Mouse (Mus musculus): ENCODE data around the gene Ccdc42. TPM values are rescaled to one million over a fixed set of nuclear protein-coding genes. Genes with fewer than 3 reads are reported as not detected.

Ccdc42 gene
- polyA plus RNA-seq, 1 experiment from 2014 or later: 0.39 TPM

- Histone ChIP-seq H3K4me1 (ENCODE audit: control insufficient read depth, insufficient read depth, low read length) (peaks cover 4% of the 10 kb centered on the region; the same call in 1 of the 2 replicates), H3K36me3 (ENCODE audit: control insufficient read depth, insufficient read depth, low read length) (no peaks in the 10 kb centered on the region), H3K4me3 (ENCODE audit: low read depth, low read length) (no peak within 1 kb of the TSS), H3K27ac (ENCODE audit: low read depth, low read length) (no peak within 1 kb of the TSS), H3K27me3 (replicated peaks; ENCODE audit: control insufficient read depth, insufficient read depth, low read length) (0 out of 2 replicates have a peak, but pooled peaks cover 2% of the 10 kb centered on the region), H3K9ac (ENCODE audit: low read length) (no peak within 1 kb of the TSS), H3K4me2 (ENCODE audit: low read length) (peak within 1 kb of the TSS; percentile 23; the same call in 1 of the 2 replicates), H3K9me3 (replicated peaks; ENCODE audit: control insufficient read depth, low read length) (no peaks in the 10 kb centered on the region)
- DNase-seq (ENCODE audit: low spot score): no peak
- no peak for ATAC-seq
- 6% methylated on average over 37 of the region's 37 CpGs for WGBS
Observed at GRCm38 (mm10) chr11:68555918-68556584, 30.8 kb upstream of the Ccdc42 start, which contains the start of gene Mfsd6l. Gene Mfsd6l, plus strand, starts transcription at chr11:68556186.

- Histone ChIP-seq H3K9me3 (replicated peaks; ENCODE audit: control insufficient read depth, low read length) (no peaks in the 10 kb centered on the region), H3K4me1 (ENCODE audit: control insufficient read depth, insufficient read depth, low read length) (peaks cover 4% of the 10 kb centered on the region; the same call in 1 of the 2 replicates), H3K4me3 (ENCODE audit: low read depth, low read length) (no peak overlapping the region), H3K27me3 (replicated peaks; ENCODE audit: control insufficient read depth, insufficient read depth, low read length) (0 out of 2 replicates have a peak, but pooled peaks cover 2% of the 10 kb centered on the region), H3K4me2 (ENCODE audit: low read length) (no peak overlapping the region), H3K36me3 (ENCODE audit: control insufficient read depth, insufficient read depth, low read length) (no peaks in the 10 kb centered on the region), H3K9ac (ENCODE audit: low read length) (no peak overlapping the region), H3K27ac (ENCODE audit: low read depth, low read length) (no peak overlapping the region)
- ATAC-seq (no peak), DNase-seq (ENCODE audit: low spot score) (no peak)
- WGBS: 36% methylated on average over 1 of the region's 1 CpGs
Observed at GRCm38 (mm10) chr11:68559546-68559945, 27.3 kb upstream of the Ccdc42 start.

- no peak overlapping the region for H3K27ac ChIP-seq (ENCODE audit: low read depth, low read length)
- H3K4me2 ChIP-seq (ENCODE audit: low read length): no peak overlapping the region
- no peak for ATAC-seq
- no peaks in the 10 kb centered on the region for H3K4me1 ChIP-seq (ENCODE audit: control insufficient read depth, insufficient read depth, low read length)
- H3K27me3 ChIP-seq (replicated peaks; ENCODE audit: control insufficient read depth, insufficient read depth, low read length): no peaks in the 10 kb centered on the region
- no peak overlapping the region for H3K9ac ChIP-seq (ENCODE audit: low read length)
- 76% methylated on average over 11 of the region's 11 CpGs for WGBS
- no peak for DNase-seq (ENCODE audit: low spot score)
- H3K9me3 ChIP-seq (replicated peaks; ENCODE audit: control insufficient read depth, low read length): no peaks in the 10 kb centered on the region
- H3K36me3 ChIP-seq (ENCODE audit: control insufficient read depth, insufficient read depth, low read length): no peaks in the 10 kb centered on the region
- no peak overlapping the region for H3K4me3 ChIP-seq (ENCODE audit: low read depth, low read length)
Observed at GRCm38 (mm10) chr11:68561957-68562950, 24.6 kb upstream of the Ccdc42 start.

GRCm38 (mm10) chr11:68564356-68565031, 22.3 kb upstream of the Ccdc42 start:
- Histone ChIP-seq H3K4me1 (ENCODE audit: control insufficient read depth, insufficient read depth, low read length) (no peaks in the 10 kb centered on the region), H3K27ac (ENCODE audit: low read depth, low read length) (no peak overlapping the region), H3K27me3 (replicated peaks; ENCODE audit: control insufficient read depth, insufficient read depth, low read length) (no peaks in the 10 kb centered on the region), H3K36me3 (ENCODE audit: control insufficient read depth, insufficient read depth, low read length) (no peaks in the 10 kb centered on the region), H3K4me3 (ENCODE audit: low read depth, low read length) (no peak overlapping the region), H3K9me3 (replicated peaks; ENCODE audit: control insufficient read depth, low read length) (no peaks in the 10 kb centered on the region), H3K9ac (ENCODE audit: low read length) (no peak overlapping the region), H3K4me2 (ENCODE audit: low read length) (no peak overlapping the region)
- DNase-seq (ENCODE audit: low spot score): no peak
- WGBS: 78% methylated on average over 13 of the region's 13 CpGs
- no peak for ATAC-seq

GRCm38 (mm10) chr11:68565032-68565429, 21.8 kb upstream of the Ccdc42 start:
- Histone ChIP-seq H3K9ac (ENCODE audit: low read length) (no peak overlapping the region), H3K36me3 (ENCODE audit: control insufficient read depth, insufficient read depth, low read length) (no peaks in the 10 kb centered on the region), H3K9me3 (replicated peaks; ENCODE audit: control insufficient read depth, low read length) (no peaks in the 10 kb centered on the region), H3K4me3 (ENCODE audit: low read depth, low read length) (no peak overlapping the region), H3K4me2 (ENCODE audit: low read length) (no peak overlapping the region), H3K27me3 (replicated peaks; ENCODE audit: control insufficient read depth, insufficient read depth, low read length) (no peaks in the 10 kb centered on the region), H3K27ac (ENCODE audit: low read depth, low read length) (no peak overlapping the region), H3K4me1 (ENCODE audit: control insufficient read depth, insufficient read depth, low read length) (no peaks in the 10 kb centered on the region)
- no peak for DNase-seq (ENCODE audit: low spot score)
- 87% methylated on average over 3 of the region's 3 CpGs for WGBS
- no peak for ATAC-seq

- H3K9ac ChIP-seq (ENCODE audit: low read length): peak overlapping the region; percentile 55
- no peaks in the 10 kb centered on the region for H3K27me3 ChIP-seq (replicated peaks; ENCODE audit: control insufficient read depth, insufficient read depth, low read length)
- ATAC-seq (peak; percentile 66; the same call in 1 of the 2 replicates), DNase-seq (ENCODE audit: low spot score) (peak; percentile 93)
- H3K4me3 ChIP-seq (ENCODE audit: low read depth, low read length): peak overlapping the region; percentile 27
- no peaks in the 10 kb centered on the region for H3K4me1 ChIP-seq (ENCODE audit: control insufficient read depth, insufficient read depth, low read length)
- peak overlapping the region; percentile 62 for H3K4me2 ChIP-seq (ENCODE audit: low read length)
- H3K36me3 ChIP-seq (ENCODE audit: control insufficient read depth, insufficient read depth, low read length): no peaks in the 10 kb centered on the region
- H3K27ac ChIP-seq (ENCODE audit: low read depth, low read length): no peak overlapping the region
- WGBS: 18% methylated on average over 17 of the region's 17 CpGs
- no peaks in the 10 kb centered on the region for H3K9me3 ChIP-seq (replicated peaks; ENCODE audit: control insufficient read depth, low read length)
Observed at GRCm38 (mm10) chr11:68566447-68567059, 20.3 kb upstream of the Ccdc42 start.

GRCm38 (mm10) chr11:68570861-68571260, 16.0 kb upstream of the Ccdc42 start:
- Histone ChIP-seq H3K4me2 (ENCODE audit: low read length) (no peak overlapping the region), H3K27me3 (replicated peaks; ENCODE audit: control insufficient read depth, insufficient read depth, low read length) (no peaks in the 10 kb centered on the region), H3K4me3 (ENCODE audit: low read depth, low read length) (no peak overlapping the region), H3K4me1 (ENCODE audit: control insufficient read depth, insufficient read depth, low read length) (no peaks in the 10 kb centered on the region), H3K36me3 (ENCODE audit: control insufficient read depth, insufficient read depth, low read length) (no peaks in the 10 kb centered on the region), H3K9me3 (replicated peaks; ENCODE audit: control insufficient read depth, low read length) (no peaks in the 10 kb centered on the region), H3K27ac (ENCODE audit: low read depth, low read length) (no peak overlapping the region), H3K9ac (ENCODE audit: low read length) (no peak overlapping the region)
- DNase-seq (ENCODE audit: low spot score) (no peak), ATAC-seq (no peak)
- 92% methylated on average over 5 of the region's 5 CpGs for WGBS

- ATAC-seq (no peak), DNase-seq (ENCODE audit: low spot score) (no peak)
- 83% methylated on average over 1 of the region's 1 CpGs for WGBS
- peaks cover 10% of the 10 kb centered on the region; the same call in 1 of the 2 replicates for H3K4me1 ChIP-seq (ENCODE audit: control insufficient read depth, insufficient read depth, low read length)
- H3K27ac ChIP-seq (ENCODE audit: low read depth, low read length): no peak overlapping the region
- no peak overlapping the region for H3K4me3 ChIP-seq (ENCODE audit: low read depth, low read length)
- no peak overlapping the region for H3K4me2 ChIP-seq (ENCODE audit: low read length)
- no peaks in the 10 kb centered on the region for H3K27me3 ChIP-seq (replicated peaks; ENCODE audit: control insufficient read depth, insufficient read depth, low read length)
- H3K36me3 ChIP-seq (ENCODE audit: control insufficient read depth, insufficient read depth, low read length): no peaks in the 10 kb centered on the region
- H3K9ac ChIP-seq (ENCODE audit: low read length): no peak overlapping the region
- H3K9me3 ChIP-seq (replicated peaks; ENCODE audit: control insufficient read depth, low read length): no peaks in the 10 kb centered on the region
Observed at GRCm38 (mm10) chr11:68577076-68577475, 9.7 kb upstream of the Ccdc42 start.
